Mouse (Mus musculus) lung, adult 18-20 months (tissue): ENCODE measurements around the gene Cyp4a14.
A peak's percentile ranks its signal among the peaks of the same experiment; 100 is the strongest.
"Not testable (repeated sequence)": the region's sequence is repeated elsewhere in the genome, so short reads cannot be mapped to it uniquely, and the experiment has no call there.

ENCODE experiments used
- DNase-seq, 2 experiments: peaks; one replicate each; pipeline ENCODE4 v3.0.0; 2022; ENCODE audit warnings: mixed read lengths in 2 of 2

Cyp4a14 gene

GRCm38 (mm10) chr4:115496001-115496400 lies at the start of gene Cyp4a14:
Gene Cyp4a14, minus strand, starts transcription at chr4:115496142.
- DNase-seq: no peak

GRCm38 (mm10) chr4:115545101-115545500 lies 49.2 kb upstream of the Cyp4a14 start:
- no peak for DNase-seq

GRCm38 (mm10) chr4:115521766-115522165 lies 25.8 kb upstream of the Cyp4a14 start:
- DNase-seq: no peak

GRCm38 (mm10) chr4:115519444-115519843 lies 23.5 kb upstream of the Cyp4a14 start:
- no peak for DNase-seq

- not testable (repeated sequence) for DNase-seq
Observed at GRCm38 (mm10) chr4:115518000-115518399, 22.1 kb upstream of the Cyp4a14 start, which contains the start of gene Cyp4a10. Gene Cyp4a10, plus strand, starts transcription at chr4:115518264.

GRCm38 (mm10) chr4:115513964-115514363 lies 18.0 kb upstream of the Cyp4a14 start:
- DNase-seq: not testable (repeated sequence)

- DNase-seq: no peak
Observed at GRCm38 (mm10) chr4:115497466-115497865, 1.5 kb upstream of the Cyp4a14 start.

GRCm38 (mm10) chr4:115481006-115481652 lies 14.8 kb downstream of the Cyp4a14 start:
- DNase-seq: no peak

- DNase-seq: peak; percentile 30 to 51
Observed at GRCm38 (mm10) chr4:115476051-115476450, 19.9 kb downstream of the Cyp4a14 start.

- not testable (repeated sequence) for DNase-seq
Observed at GRCm38 (mm10) chr4:115473585-115473984, 22.4 kb downstream of the Cyp4a14 start.

- no peak for DNase-seq
Observed at GRCm38 (mm10) chr4:115452304-115452703, 43.6 kb downstream of the Cyp4a14 start, which contains the start of gene Cyp4a30b. Gene Cyp4a30b, plus strand, starts transcription at chr4:115452604.

GRCm38 (mm10) chr4:115450577-115451137 lies 45.3 kb downstream of the Cyp4a14 start:
- DNase-seq: no peak
